Mouse (Mus musculus): ENCODE results near the gene Tpgs1.
"Not testable (repeated sequence)": the region's sequence is repeated elsewhere in the genome, so short reads cannot be mapped to it uniquely, and the experiment has no call there.

The Tpgs1 gene

DNA sequence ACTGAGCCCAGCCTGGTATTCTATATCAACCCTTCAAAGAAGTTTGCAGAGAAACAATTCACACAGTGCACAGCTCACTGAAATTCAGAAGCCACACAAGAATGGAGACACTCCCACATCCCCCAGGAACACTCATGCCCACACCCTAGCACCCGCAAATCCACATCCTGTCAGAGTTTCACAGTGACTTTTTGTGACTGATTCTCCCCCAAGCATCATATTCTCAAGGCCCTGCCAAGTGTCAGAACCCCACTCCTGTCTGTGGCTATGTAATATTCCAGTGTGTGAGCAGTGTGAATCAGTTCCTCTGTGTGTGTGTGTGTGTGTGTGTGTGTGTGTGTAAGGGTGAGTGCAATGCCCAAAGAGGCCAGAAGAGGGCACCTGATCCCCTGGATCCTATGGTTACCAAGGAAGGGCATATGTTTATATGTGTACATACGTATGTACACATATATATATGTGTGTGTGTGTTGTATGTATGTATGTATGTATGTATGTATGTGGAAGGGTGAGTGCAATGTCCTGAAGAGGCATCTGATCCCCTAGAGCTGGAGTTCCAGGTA lies 22.9 kb downstream of the Tpgs1 start:
- DNase-seq (ENCODE audit: low read depth, low spot score) = no peak

DNA sequence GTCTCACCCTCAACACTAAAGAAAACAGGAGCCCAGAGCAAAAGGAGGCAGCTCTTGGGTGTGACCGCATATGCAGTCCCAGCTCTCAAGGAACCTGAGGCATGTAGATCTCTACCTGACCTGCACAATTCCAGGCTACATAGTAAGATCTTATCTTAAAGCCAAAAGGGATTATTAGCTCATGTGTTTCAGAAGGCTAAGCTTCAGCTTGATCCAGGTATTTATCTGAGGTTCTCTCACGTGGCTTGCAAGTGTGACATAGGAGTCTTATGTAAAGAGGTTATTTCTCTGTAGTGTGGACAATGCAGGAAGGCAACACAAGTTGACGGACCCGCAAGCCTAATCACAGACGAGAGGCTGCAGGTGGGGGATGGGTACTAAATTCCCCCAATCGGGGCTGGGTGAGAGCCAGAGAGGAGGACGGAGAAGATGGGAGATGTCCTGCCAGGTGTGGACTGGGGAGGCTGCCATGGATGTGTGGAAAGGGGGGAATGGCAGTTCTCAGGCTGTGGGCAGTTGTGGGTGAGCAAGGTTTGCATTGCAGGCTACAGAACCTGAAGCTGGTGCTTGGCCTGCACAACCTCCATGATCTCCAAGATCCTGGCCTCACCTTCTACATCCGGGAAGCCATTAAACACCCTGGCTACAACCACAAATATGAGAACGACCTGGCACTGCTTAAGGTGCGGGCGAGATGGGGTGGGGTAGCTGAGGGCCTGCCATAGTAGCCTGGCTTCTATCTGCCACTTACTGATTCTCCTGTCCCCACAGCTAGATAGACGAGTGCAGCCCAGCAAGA lies 24.6 kb downstream of the Tpgs1 start:
- DNase-seq (ENCODE audit: low read depth, low spot score) = no peak

DNA sequence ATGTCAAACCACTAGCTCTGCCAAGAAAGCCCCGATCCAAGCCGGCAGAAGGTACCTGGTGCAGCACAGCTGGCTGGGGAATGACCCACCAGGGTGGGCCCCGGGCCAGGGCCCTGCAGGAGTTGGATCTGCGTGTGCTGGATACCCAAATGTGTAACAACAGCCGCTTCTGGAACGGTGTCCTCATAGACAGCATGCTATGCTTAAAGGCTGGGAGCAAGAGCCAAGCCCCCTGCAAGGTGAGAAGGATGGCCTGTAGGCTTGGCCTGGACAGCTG lies 25.1 kb downstream of the Tpgs1 start:
- DNase-seq (ENCODE audit: low read depth, low spot score) = no peak

DNA sequence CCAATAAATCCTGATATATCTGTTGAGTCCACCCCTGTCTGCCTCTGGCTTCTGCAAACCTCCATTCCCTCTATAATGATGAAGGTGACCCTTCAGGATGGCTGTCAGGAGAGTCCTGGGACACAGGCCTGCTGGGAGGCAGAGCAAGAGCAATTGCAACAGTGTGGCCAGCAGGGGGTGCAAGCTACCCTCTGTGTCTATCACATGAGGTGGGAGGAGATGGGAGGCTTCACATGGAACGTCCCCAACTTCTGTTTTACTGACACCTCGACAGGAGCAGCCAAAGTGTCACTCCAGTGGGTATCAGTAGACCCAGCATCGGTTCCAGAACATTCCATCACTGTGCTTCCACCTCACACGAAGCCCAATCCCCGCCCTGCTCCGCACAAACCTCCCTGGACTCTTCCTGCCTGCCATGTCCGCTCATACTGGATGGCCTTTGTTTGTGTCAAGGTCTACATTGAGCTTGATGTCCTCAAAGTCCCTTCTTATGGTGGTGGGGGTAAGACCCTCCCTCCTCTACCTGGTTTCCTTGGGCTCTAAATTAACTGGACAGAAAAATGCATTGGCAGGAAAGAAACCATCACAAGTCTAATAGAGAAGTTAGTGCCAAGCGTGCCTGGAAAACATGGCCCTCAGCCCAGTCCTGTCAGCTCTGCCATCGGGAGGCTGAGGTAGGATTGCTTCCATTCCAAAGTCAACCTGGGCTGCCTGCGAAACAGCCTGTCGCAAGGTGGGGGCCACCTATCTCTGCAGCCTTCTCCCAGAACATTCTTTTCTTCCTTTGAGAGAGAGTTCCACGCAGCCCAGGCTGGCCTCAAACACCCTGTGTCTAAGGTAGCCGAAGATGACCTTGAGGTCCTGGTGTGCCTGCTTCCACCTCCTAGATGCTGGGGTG lies 26.3 kb downstream of the Tpgs1 start:
- DNase-seq (ENCODE audit: low read depth, low spot score) = no peak

DNA sequence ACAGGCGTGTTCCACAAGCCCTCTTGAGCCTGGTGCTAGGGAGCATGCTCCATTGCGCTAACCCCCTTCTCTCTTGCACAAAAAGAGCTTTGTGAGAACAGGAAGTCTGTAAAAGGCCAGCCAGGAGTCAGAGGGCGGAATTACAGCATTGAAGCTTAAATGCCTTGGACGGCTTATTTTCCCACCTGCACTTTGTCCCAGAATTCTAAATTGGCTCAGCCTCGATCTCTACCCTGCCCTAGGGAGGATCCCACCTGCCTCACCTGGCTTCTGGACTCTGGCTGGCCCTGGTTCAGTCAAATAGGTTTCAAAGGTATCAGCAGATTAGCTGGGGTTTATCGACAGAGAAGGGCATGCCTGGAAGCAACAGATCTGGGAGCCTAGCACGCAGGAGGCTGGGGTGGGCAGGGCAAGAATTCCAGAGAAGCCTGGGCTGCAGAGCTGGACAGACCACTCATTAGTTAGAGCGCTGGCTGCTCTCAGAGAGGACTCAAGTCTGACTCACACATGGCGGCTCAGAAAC lies 27.0 kb downstream of the Tpgs1 start:
- DNase-seq (ENCODE audit: low read depth, low spot score) = no peak

DNA sequence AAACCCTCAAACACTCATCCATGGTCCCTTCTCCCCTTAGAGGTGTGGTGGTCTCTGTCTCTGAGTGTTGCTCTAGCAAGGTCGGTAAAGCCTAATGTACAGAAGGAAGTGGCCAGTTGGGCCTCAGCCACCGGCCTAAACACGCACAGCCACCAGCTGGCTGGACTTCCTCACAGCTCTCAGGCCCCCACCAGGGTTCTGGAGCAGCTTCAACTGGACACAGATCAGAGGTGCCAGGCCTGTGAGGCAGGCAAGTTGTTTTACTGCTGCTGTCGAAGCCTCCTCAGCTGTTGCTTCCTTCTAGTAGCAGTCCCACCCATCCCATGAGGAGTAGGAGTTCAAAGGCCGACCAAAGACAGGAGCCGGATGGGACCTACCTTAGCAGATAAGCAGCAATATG lies 28.7 kb downstream of the Tpgs1 start:
- no peak for DNase-seq (ENCODE audit: low read depth, low spot score)

DNA sequence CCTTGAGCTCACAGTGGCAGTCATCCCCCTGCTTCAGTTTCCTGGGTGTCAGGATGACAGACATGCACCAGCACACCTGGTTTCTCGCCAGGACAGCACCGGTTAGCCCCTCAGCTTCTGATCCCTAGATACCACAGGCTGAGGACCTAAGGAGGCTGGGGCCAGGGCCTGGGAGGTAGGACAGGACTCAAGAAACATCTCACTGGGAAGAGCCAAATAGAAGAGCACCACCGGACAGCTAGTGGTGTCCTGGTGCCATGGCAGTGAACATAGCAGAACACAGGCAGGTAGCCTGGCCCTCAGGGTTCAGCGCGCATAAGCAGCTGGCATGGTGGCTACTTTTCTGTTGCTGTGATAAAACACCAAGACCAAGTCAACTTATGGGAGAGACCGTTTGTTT lies 29.3 kb downstream of the Tpgs1 start:
- no peak for DNase-seq (ENCODE audit: low read depth, low spot score)

DNA sequence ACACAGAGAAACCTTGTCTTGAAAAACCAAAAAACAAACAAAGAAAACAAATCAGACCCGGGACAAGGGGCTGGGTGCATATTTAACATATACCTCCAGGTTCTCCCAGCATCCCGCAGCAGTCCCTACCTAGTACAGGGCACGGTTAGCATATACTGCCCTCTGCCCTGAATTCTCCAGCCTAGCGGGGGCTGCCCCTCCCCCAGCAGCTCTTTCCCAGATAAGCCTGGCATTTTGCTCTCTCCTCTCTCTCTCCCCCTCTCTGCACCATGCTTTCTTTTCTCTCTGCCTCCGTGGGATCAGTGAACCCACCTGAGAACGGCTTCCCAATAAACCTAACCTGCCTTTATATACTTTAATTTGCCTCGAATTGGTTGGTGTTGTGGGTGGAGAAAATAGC lies 31.5 kb downstream of the Tpgs1 start:
- no peak for DNase-seq (ENCODE audit: low read depth, low spot score)

DNA sequence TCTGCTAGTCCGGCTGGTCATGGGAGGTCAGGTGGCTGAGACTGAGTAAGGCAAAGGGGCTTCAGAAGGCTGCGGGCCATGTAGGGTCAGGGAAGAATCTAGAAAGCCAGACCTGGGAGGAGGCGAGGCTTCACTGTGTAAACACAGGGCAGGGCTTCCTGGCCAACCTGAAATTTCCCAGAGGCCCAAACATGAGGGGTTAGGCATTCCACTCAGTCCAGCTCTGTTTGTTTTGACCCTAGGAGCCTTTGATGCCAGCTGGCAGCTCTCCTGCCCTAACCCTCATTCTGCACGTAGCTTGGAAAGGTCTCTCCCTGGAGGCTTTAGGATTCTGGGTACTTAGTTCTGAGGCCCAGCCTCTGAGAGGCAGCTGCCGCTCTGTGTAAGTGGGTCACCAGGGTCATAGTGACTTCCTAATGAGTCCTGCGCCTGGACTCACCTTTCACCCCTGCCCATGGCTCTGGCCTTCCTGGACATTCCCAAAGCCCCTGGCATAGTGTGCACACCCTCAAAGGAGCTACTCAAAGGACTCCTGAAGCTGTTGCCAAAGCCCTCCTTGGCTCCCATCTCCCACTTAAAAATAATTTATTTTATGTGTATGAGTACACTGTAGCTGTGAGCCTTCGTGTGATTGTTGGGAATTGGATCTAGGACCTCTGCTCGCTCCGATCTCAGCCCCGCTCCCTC lies 32.4 kb downstream of the Tpgs1 start:
- DNase-seq (ENCODE audit: low read depth, low spot score) = no peak

DNA sequence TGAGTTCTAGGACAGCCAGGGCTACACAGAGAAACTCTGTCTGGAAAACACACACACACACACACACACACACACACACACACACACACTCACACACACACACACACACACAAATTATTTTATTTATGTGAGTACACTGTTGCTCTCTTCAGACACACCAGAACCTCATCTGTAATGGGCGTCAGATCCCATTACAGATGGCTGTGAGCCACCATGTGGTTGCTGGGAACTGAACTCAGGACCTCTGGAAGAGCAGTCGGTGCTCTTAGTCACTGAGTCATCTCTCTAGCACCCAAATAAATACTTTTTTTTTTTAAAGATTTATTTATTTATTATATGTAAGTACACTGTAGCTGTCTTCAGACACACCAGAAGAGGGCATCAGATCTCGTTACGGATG lies 33.8 kb downstream of the Tpgs1 start:
- not testable (repeated sequence) for DNase-seq (ENCODE audit: low read depth, low spot score)

DNA sequence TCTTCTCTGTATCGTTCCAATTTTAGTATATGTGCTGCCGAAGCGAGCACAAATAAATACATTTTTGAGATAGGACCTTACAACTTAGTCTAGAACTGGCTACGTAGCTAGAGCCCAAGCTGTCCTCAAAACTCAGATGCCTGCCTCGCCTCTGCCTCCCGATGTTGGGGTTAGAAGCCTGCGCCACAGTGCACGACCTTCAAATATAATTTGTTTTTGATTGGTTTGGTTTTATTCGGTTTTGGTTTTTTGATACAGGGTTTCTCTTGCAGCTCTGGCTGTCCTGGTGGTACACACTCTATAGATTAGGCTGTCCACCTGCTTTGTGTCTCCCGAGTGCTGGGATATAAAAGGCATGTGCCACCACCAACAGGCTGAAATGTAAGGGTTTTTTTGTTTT lies 34.4 kb downstream of the Tpgs1 start:
- no peak for DNase-seq (ENCODE audit: low read depth, low spot score)

DNA sequence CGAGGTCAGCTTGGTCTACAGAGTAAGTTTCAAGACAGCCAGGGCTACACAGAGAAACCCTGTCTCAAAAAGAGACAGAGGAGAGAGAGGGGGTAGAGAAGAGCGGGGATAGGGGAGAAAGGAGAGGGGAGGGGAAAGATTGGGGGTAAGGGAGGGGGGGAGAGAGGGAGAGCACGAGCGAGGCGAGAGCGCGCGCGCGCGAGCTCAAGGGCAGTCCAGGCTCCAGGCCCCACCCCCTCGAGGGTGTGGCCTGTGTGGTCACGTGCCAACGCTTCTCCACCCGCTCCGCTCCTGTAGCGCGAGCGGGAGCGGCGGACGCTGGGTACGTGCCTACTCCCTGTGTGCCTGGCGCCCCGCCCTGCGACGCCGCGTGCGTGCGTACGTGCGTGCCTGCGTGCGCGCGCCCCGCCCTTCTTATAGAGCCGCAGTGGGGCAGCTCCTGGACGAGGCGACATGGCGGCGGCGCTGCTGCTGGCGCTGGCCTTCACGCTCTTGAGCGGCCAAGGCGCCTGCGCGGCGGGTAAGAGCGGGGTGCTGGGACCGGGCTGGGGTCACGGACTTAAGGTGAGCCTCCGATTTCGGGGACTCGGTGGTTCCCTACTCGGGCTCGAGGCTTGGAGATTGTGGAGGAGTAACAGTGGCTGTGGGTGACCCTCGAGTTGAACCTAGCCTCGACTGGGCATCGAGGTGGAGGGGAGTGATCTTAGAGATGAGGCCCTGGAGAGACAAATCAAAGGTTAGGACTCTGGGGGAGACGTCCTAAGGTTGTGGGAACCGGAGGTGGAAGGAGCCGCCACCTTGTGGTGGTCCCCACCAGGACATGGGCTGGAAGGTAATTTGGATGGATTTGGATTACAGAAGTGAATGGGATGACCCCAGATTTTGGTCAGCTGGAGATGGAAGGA lies 35.1 kb downstream of the Tpgs1 start, which contains the start of gene Bsg:
Bsg (plus strand) TSS at position 427 of the 905 bp plus-strand sequence.
- peak; percentile 100 for DNase-seq (ENCODE audit: low read depth, low spot score)

DNA sequence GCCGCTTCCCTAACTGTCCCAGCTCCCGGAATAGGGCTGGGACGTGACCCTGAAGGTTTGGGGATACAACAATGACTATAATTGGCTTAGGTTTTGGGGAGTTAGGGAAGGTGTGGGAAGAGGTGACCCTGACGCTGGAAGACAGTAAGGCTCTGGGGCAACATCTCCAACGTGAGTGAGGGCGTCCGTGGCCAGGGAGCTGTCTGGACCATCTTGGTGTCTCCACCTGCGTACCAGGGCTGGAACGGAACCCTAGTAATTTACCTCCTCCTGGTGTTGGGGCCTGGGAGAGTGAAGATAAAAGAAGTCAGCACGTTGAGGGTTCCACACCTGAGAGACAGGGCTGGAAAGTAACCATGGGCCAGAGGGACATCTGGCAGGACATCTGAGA lies 35.8 kb downstream of the Tpgs1 start:
- no peak for DNase-seq (ENCODE audit: low read depth, low spot score)

DNA sequence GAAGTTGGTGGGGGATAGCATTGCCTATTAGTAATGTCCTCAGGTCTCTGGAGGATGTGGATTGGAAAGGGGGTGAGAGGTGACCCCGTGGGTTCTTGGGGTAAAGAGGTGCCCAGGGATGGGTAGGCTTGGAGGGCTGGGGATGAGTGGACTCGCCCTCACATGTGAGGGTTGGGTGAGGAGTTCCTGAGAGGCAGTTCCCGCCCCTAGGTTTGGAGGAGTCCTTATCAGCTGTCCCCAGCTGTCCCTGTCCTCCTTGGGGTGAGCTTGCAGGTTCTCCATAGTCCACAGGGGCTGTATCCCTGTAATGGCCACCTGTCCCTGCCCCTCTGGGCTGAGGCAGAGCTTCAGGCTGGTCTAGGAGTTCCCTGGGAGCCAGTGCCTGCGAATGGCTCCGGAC lies 36.8 kb downstream of the Tpgs1 start:
- DNase-seq (ENCODE audit: low read depth, low spot score) = no peak

DNA sequence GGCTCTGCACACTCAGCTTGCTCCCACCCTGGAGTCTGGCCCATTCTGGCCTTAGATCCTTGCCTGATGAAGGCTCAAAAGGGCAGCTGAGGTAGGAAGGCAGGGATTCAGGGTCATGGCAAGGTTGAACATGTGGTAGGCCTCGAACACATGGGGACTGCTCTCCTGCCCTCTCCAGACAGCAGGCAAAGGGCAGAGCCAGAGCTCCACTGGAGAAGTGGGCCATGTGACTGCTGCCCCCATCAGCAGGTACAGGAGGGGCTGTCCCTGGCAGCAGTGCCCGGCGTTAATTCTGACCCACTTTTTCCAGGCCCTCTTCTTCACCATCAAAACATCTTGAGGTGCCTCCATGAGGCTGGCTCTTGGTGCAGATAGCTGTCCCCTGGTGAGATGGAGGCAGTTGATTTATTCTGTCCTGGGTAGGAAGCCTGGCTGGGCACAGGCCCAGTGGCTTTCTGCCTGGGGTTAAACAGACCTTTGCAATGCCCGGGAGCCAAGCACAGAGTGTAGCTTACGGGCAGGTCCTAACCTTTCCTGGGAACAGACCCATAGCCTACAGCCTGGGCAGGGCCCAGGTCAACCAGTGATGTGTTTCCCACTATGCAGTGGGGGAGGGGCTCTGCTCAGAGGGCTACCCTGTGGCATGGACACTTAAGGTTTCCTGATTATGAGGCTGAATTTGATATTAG lies 37.4 kb downstream of the Tpgs1 start:
- no peak for DNase-seq (ENCODE audit: low read depth, low spot score)

DNA sequence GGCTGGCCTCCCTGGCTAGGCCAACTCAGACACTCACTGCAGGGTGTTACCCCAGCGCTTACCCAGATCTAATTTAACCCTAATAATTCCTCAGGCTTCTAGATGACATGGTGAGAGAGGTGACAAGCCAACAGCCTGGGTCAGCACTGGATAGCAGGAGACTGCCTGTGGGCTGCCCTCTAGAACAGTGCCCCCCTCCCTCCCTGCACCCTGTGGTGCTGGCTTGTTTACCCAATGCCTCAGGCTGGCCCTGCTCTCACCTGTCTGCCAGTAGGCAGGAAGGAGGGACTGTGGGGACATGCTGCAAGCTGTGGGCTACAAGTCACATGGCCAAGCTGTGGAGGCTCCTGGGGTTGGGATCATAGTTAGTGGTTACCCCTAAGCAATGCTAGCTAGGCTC lies 38.0 kb downstream of the Tpgs1 start:
- no peak for DNase-seq (ENCODE audit: low read depth, low spot score)

DNA sequence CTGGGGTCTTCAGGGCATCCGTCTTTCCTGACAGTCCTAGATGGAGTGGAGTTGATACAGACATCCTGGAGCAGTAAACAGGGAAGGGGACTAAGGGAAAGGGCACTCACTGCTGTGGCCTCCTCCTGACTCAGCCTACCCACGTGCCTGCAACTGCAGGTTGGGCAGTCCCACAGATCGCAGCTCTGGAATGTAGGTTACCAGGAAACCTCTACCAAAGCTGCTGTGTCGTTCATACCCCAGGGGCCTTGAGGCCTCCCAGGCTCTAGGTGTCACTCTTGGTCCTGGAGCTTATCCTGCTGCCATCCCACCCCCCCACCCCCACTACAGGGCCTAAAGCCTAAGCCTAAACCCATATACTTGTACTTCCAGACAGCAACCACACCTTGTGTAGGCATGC lies 38.6 kb downstream of the Tpgs1 start:
- DNase-seq (ENCODE audit: low read depth, low spot score) = no peak

DNA sequence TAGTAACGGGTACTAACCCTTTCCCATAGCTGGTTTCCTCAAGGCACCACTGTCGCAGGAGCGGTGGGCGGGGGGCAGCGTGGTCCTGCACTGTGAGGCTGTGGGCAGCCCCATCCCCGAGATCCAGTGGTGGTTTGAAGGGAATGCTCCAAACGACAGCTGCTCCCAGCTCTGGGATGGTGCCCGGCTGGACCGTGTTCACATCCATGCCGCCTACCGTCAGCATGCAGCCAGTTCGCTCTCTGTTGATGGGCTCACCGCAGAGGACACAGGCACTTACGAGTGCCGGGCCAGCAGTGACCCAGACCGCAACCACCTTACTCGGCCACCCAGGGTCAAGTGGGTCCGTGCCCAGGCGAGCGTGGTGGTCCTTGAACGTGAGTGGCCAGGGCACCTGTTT lies 39.5 kb downstream of the Tpgs1 start:
- no peak for DNase-seq (ENCODE audit: low read depth, low spot score)

DNA sequence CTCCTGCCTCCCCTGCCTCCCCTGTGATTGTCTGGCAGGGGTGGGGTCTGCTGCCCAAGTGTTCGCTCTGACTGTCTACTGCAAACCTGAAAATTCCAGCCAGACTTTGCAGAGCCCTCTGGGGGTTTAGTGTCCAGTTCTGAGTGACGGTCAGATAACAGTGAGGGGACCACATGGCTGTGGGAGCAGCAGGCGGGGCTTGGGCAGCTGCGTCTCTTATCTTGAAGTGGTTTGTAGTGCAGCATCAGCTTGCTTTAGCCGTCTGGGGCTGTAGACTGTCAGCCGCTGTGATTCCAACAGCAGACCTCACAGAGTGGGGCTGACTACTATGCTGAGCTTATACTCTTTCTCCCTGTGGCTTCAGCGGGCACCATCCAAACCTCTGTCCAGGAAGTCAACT lies 40.1 kb downstream of the Tpgs1 start:
- no peak for DNase-seq (ENCODE audit: low read depth, low spot score)

DNA sequence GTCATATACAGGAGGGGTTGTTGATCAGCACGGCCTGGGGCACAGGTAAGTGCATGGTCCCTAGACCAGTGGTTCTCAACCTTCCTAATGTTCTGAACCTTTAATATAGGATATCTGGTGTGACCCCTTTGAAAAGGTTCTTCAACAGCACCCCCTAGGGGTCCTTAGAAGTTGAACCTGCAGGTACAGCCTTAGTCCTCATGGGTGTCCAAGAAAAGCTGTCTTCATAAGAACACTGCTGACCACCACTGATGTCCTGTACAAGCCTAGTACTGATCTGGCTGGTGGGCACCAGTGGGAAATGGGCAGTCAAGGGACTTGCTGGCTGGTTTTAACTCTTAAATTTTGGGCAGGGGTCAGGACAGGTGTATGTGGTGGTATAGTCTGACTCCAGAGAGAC lies 42.9 kb downstream of the Tpgs1 start:
- no peak for DNase-seq (ENCODE audit: low read depth, low spot score)
